Mouse (Mus musculus) gastrocnemius, postnatal 4 days (tissue): ENCODE measurements around the gene Mtmr3. TPM values are rescaled to one million over a fixed set of nuclear protein-coding genes. Genes with fewer than 3 reads are reported as not detected.

Experiments
- DNase-seq, 2 experiments: peaks; one replicate each; pipeline ENCODE4 v3.0.0; 2021 to 2022; ENCODE audit warnings: low spot score in 2 of 2, mixed read lengths in 2 of 2
- total RNA-seq, 2 experiments: library from RNA; stranded (reverse); gene quantifications; 2 replicates each; pipeline ENCODE4 v1.2.3; 2021

Mtmr3 gene
- total RNA-seq, 2 experiments from 2014 or later = 62.9 to 68.7 TPM

GRCm38 (mm10) chr11:4536645-4537044, 58.0 kb downstream of the Mtmr3 start:
- DNase-seq = no peak

- no peak for DNase-seq
Measured at GRCm38 (mm10) chr11:4527132-4527531, 67.5 kb downstream of the Mtmr3 start.

GRCm38 (mm10) chr11:4522142-4522664, 72.5 kb downstream of the Mtmr3 start:
- DNase-seq = no peak

GRCm38 (mm10) chr11:4518981-4519380, 75.7 kb downstream of the Mtmr3 start:
- DNase-seq = no peak

- DNase-seq = no peak
Measured at GRCm38 (mm10) chr11:4507421-4507820, 87.2 kb downstream of the Mtmr3 start.

GRCm38 (mm10) chr11:4506486-4506885, 88.2 kb downstream of the Mtmr3 start:
- no peak for DNase-seq

GRCm38 (mm10) chr11:4502206-4502605, 92.5 kb downstream of the Mtmr3 start:
- no peak for DNase-seq

- DNase-seq = no peak
Measured at GRCm38 (mm10) chr11:4500826-4501225, 93.8 kb downstream of the Mtmr3 start.

- DNase-seq = no peak
Measured at GRCm38 (mm10) chr11:4500261-4500660, 94.4 kb downstream of the Mtmr3 start.

GRCm38 (mm10) chr11:4499456-4499855, 95.2 kb downstream of the Mtmr3 start:
- no peak for DNase-seq

- no peak for DNase-seq
Measured at GRCm38 (mm10) chr11:4498774-4499173, 95.9 kb downstream of the Mtmr3 start.

- DNase-seq = no peak
Measured at GRCm38 (mm10) chr11:4497501-4498118, 97.1 kb downstream of the Mtmr3 start.

GRCm38 (mm10) chr11:4495021-4495540, 99.6 kb downstream of the Mtmr3 start:
- DNase-seq = no peak

GRCm38 (mm10) chr11:4489207-4489606, 105.5 kb downstream of the Mtmr3 start:
- DNase-seq = no peak

- no peak for DNase-seq
Measured at GRCm38 (mm10) chr11:4488798-4489197, 105.9 kb downstream of the Mtmr3 start.

GRCm38 (mm10) chr11:4488367-4488766, 106.3 kb downstream of the Mtmr3 start:
- no peak for DNase-seq

GRCm38 (mm10) chr11:4487401-4487965, 107.2 kb downstream of the Mtmr3 start:
- no peak for DNase-seq

GRCm38 (mm10) chr11:4484541-4484940, 110.1 kb downstream of the Mtmr3 start:
- DNase-seq = no peak

- no peak for DNase-seq
Measured at GRCm38 (mm10) chr11:4482641-4483040, 112.0 kb downstream of the Mtmr3 start.

- DNase-seq = no peak
Measured at GRCm38 (mm10) chr11:4476184-4476697, 118.4 kb downstream of the Mtmr3 start.

GRCm38 (mm10) chr11:4472464-4473179, 122.0 kb downstream of the Mtmr3 start:
- DNase-seq = no peak

- peak in 1 of 2 experiments; percentile 5 for DNase-seq
Measured at GRCm38 (mm10) chr11:4471734-4472133, 122.9 kb downstream of the Mtmr3 start.
